Mouse (Mus musculus) thymus, adult 2 months (tissue): Measurements from ENCODE around the gene Zfp462.

Experiments
- CTCF ChIP-seq: fragments of 200-500 bp; IDR thresholded peaks from 2 replicates; pipeline ENCODE4 v1.5.1; 2012; ENCODE audit warnings: mild to moderate bottlenecking, control low read depth, low read length, moderate library complexity, borderline replicate concordance; ENCODE audit not compliant: control insufficient read depth, poor library complexity, insufficient read depth; ENCODE audit errors: extremely low read depth
- POLR2A ChIP-seq: fragments of 200-500 bp; IDR thresholded peaks from 2 replicates; pipeline ENCODE4 v1.6.1; 2012; ENCODE audit warnings: mild to moderate bottlenecking, low read length, control low read depth, moderate library complexity; ENCODE audit not compliant: control insufficient read depth, poor library complexity, insufficient read depth; ENCODE audit errors: extremely low read depth

- TF ChIP-seq CTCF (no peak), POLR2A (no peak)
Measured at GRCm38 (mm10) chr4:54944921-54945430, at the start of gene Zfp462.
